Comparison of ENCODE assay signal across 10 mouse cellular contexts in the genomic region with DNA sequence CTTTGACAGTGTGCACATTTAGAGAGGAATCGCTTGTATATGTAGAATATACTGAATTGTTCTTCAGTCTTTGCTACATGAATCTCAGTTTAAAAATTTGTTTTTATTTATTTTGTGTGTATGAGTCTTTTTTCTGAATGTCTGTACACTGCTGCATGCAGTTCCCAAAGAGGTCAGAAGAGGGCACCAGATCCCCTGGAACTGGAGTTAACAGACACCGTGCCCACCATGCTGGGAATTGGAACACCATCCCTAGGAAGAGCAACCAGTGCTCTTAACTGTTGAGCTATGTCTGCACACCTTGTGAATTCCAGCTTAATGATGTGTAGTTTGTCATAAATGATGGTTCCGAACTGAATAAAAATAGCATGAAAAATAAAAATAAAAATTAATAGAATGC. TPM values are rescaled to one million over a fixed set of nuclear protein-coding genes. Genes with fewer than 3 reads are reported as not detected.
DNase-seq lines count a peak whose midpoint lies in the region; ATAC-seq and TF ChIP-seq lines count a peak whose summit lies in the region.
"Had no signal": no experiment of that assay in that cellular context is flagged by ENCODE, and none has a peak within 500 bp of the region (broad histone marks: within the 10 kb centered on the region; RNA-seq: fewer than 3 reads in every experiment).

No protein-coding gene starts in this region.

- intact Hi-C loops in left cerebral cortex, adult 2 months (cut with DNase I) = loop anchor here (10.0 kb wide), 1 partner anchor 947 kb away; no protein-coding TSS in a partner anchor
- intact Hi-C loops in left cerebral cortex, postnatal 25 days (cut with DNase I) = no loop called here

- H3K9me3 ChIP-seq in embryonic facial prominence, embryonic 10.5 days = no peaks in the 10 kb centered on the region
- H3K9me3 ChIP-seq: heart, embryonic 13.5 days; midbrain, embryonic 12.5 days had no signal

- no peak for ATAC-seq in CD4-positive, CD25-positive, alpha-beta regulatory T cell, adult 4 months

- peak; percentile 69 for DNase-seq in CD4-positive, CD25-positive, alpha-beta regulatory T cell, adult 2 months (ENCODE audit: low read depth, low spot score)
- DNase-seq in left cerebral cortex, adult 2 months (ENCODE audit: extremely low spot score in 1 of 2, low spot score in 2 of 2) = peak in 1 of 2 experiments; percentile 41
- DNase-seq in left cerebral cortex, postnatal 25 days (ENCODE audit: low spot score in 2 of 2) = no peak
- peak; percentile 57 for DNase-seq in adrenal gland, postnatal 25 days
- DNase-seq in embryonic facial prominence, embryonic 10.5 days (ENCODE audit: low spot score) = peak; percentile 59
- peak; percentile 65 for DNase-seq in lung, postnatal 36 days
- DNase-seq in thymus, postnatal 14 days = peak; percentile 74

- H3K4me3 ChIP-seq in left cerebral cortex, adult 2 months = no peak overlapping the region
- H3K4me3 ChIP-seq in embryonic facial prominence, embryonic 10.5 days = no peak overlapping the region
- H3K4me3 ChIP-seq: heart, embryonic 13.5 days; midbrain, embryonic 12.5 days had no signal

- peaks cover 24% of the 10 kb centered on the region for H3K36me3 ChIP-seq in embryonic facial prominence, embryonic 10.5 days (replicated peaks)
- H3K36me3 ChIP-seq: midbrain, embryonic 12.5 days had no signal

- TF ChIP-seq CTCF in left cerebral cortex, adult 2 months (IDR thresholded peaks at IDR 0.05) = peak; percentile 79

- no peaks in the 10 kb centered on the region for H3K27me3 ChIP-seq in embryonic facial prominence, embryonic 10.5 days (replicated peaks; ENCODE audit: low read depth, poor library complexity, severe bottlenecking)
- H3K27me3 ChIP-seq: heart, embryonic 13.5 days; midbrain, embryonic 12.5 days had no signal

- no peaks in the 10 kb centered on the region for H3K4me1 ChIP-seq in embryonic facial prominence, embryonic 10.5 days
- H3K4me1 ChIP-seq: midbrain, embryonic 12.5 days had no signal

- H3K27ac ChIP-seq in left cerebral cortex, adult 2 months = no peak overlapping the region
- H3K27ac ChIP-seq in embryonic facial prominence, embryonic 10.5 days (replicated peaks) = no peak overlapping the region
- H3K27ac ChIP-seq: heart, embryonic 13.5 days; midbrain, embryonic 12.5 days had no signal

- WGBS in embryonic facial prominence, embryonic 10.5 days = 58% methylated on average over 3 of the region's 3 CpGs

RNA-seq across cellular contexts. Expression of gene Rep15, which starts 24.2 kb away (rescaled TPM):
- under 1 TPM; 0.49 to 0.90 TPM for polyA plus RNA-seq in CD4-positive, CD25-positive, alpha-beta regulatory T cell, adult 4 months (2017; shearing (Covaris generic))
- 1 to 10 TPM; 2.6 to 3.0 TPM for total RNA-seq in left cerebral cortex, adult 2 months (2021)
- 1 to 10 TPM; 1.7 to 2.2 TPM for total RNA-seq in left cerebral cortex, postnatal 25 days (2021)
- total RNA-seq in adrenal gland, postnatal 25 days (2021) = 0.95 and 1.6 TPM in 2 replicates
- polyA plus RNA-seq in embryonic facial prominence, embryonic 10.5 days (2016; fragmentation: Nextera tagmentation; extraction: Ambion mirVana) = 1.0 and 1.2 TPM in 2 replicates

RNA-seq across cellular contexts. Expression of gene Mrps35, which starts 34.4 kb away (rescaled TPM):
- 10 to 100 TPM; 70.2 to 75.6 TPM for polyA plus RNA-seq in CD4-positive, CD25-positive, alpha-beta regulatory T cell, adult 4 months (2017; shearing (Covaris generic))
- total RNA-seq in left cerebral cortex, adult 2 months (2021) = 10 to 100 TPM; 43.7 to 47.9 TPM
- total RNA-seq in left cerebral cortex, postnatal 25 days (2021) = 10 to 100 TPM; 46.3 to 49.2 TPM
- total RNA-seq in adrenal gland, postnatal 25 days (2021) = 69.6 and 98.0 TPM in 2 replicates
- polyA plus RNA-seq in embryonic facial prominence, embryonic 10.5 days (2016; fragmentation: Nextera tagmentation; extraction: Ambion mirVana) = 109 and 122 TPM in 2 replicates

RNA-seq across cellular contexts. Expression of gene 1700034J05Rik, which starts 53.9 kb away (rescaled TPM):
- not detected for polyA plus RNA-seq in CD4-positive, CD25-positive, alpha-beta regulatory T cell, adult 4 months (2017; shearing (Covaris generic))
- not detected for total RNA-seq in left cerebral cortex, adult 2 months (2021)
- not detected for total RNA-seq in left cerebral cortex, postnatal 25 days (2021)
- total RNA-seq in adrenal gland, postnatal 25 days (2021) = not detected in 2 replicates
- polyA plus RNA-seq in embryonic facial prominence, embryonic 10.5 days (2016; fragmentation: Nextera tagmentation; extraction: Ambion mirVana) = 0.14 and 0.27 TPM in 2 replicates

Comparison
In these comparisons a context has a peak if more than half of its experiments do, and no peak if none do; other contexts are left out.
1. DNase-seq: peak in CD4-positive, CD25-positive, alpha-beta regulatory T cell, adult 2 months (single experiment), adrenal gland, postnatal 25 days (single experiment), embryonic facial prominence, embryonic 10.5 days (single experiment), lung, postnatal 36 days (single experiment) and thymus, postnatal 14 days (single experiment); none in left cerebral cortex, postnatal 25 days (0 of 2).